Comparison of ENCODE assay signal across 14 mouse cellular contexts in the genomic region with DNA sequence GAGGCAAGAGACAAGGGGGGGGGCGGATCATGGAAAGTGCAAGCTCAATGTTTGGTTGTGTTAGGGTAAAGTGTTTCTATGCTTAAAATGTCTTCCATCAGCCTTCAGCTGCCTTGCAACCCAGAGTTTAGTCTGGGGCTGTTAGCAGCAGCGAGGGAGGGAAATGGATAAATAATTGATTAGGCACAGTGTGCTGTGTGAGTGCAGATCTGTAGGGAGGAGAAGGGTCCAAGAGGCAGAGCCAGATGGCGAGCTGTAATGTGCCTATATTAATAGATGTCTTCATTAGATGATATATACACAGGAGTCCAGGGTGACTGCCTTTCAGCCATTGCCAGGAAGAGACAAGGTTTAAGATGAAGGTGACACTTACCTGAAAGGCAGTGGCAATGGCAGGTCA.
A peak's percentile ranks its signal among the peaks of the same experiment; 100 is the strongest.
DNase-seq lines count a peak whose midpoint lies in the region; ATAC-seq and TF ChIP-seq lines count a peak whose summit lies in the region.
"Had no signal": no experiment of that assay in that cellular context is flagged by ENCODE, and none has a peak within 500 bp of the region (broad histone marks: within the 10 kb centered on the region; RNA-seq: fewer than 3 reads in every experiment).

No protein-coding gene starts in this region.

- WGBS in hindbrain, embryonic 16.5 days: 46% methylated on average over 3 of the region's 3 CpGs
- WGBS in midbrain, embryonic 14.5 days: 33% methylated on average over 3 of the region's 3 CpGs
- WGBS in lung, postnatal 0 days: 42% methylated on average over 3 of the region's 3 CpGs
- 78% methylated on average over 3 of the region's 3 CpGs for WGBS in kidney, embryonic 16.5 days

- H3K9ac ChIP-seq in hindbrain, embryonic 16.5 days (ENCODE audit: low read depth, low read length): no peak overlapping the region
- H3K9ac ChIP-seq in midbrain, embryonic 14.5 days (replicated peaks; ENCODE audit: low read length): no peak overlapping the region
- H3K9ac ChIP-seq in lung, postnatal 0 days (replicated peaks; ENCODE audit: low read depth): no peak overlapping the region
- H3K9ac ChIP-seq in kidney, embryonic 16.5 days (replicated peaks; ENCODE audit: low read length): no peak overlapping the region
- H3K9ac ChIP-seq: heart, embryonic 13.5 days had no signal

- H3K36me3 ChIP-seq in hindbrain, embryonic 16.5 days (ENCODE audit: control insufficient read depth, insufficient read depth, low read length): no peaks in the 10 kb centered on the region
- no peaks in the 10 kb centered on the region for H3K36me3 ChIP-seq in midbrain, embryonic 14.5 days (ENCODE audit: control insufficient read depth, insufficient read depth, low read length)
- H3K36me3 ChIP-seq in lung, postnatal 0 days (ENCODE audit: insufficient read depth, low read length): no peaks in the 10 kb centered on the region
- H3K36me3 ChIP-seq in kidney, embryonic 16.5 days (ENCODE audit: insufficient read depth, low read length): no peaks in the 10 kb centered on the region
- H3K36me3 ChIP-seq: forebrain, embryonic 10.5 days; heart, embryonic 13.5 days had no signal

- no peak overlapping the region for H3K27ac ChIP-seq in hindbrain, embryonic 16.5 days (ENCODE audit: low read depth, low read length)
- H3K27ac ChIP-seq in midbrain, embryonic 14.5 days (replicated peaks; ENCODE audit: low read depth, low read length): no peak overlapping the region
- H3K27ac ChIP-seq in lung, postnatal 0 days (ENCODE audit: low read length): no peak overlapping the region
- no peak overlapping the region for H3K27ac ChIP-seq in kidney, embryonic 16.5 days (ENCODE audit: low read length)
- H3K27ac ChIP-seq: forebrain, embryonic 10.5 days; heart, embryonic 13.5 days had no signal

- no peak overlapping the region for H3K4me2 ChIP-seq in hindbrain, embryonic 16.5 days (ENCODE audit: low read length)
- H3K4me2 ChIP-seq in midbrain, embryonic 14.5 days (ENCODE audit: low read length): no peak overlapping the region
- H3K4me2 ChIP-seq in lung, postnatal 0 days (replicated peaks; ENCODE audit: low read depth, low read length): no peak overlapping the region
- H3K4me2 ChIP-seq in kidney, embryonic 16.5 days (replicated peaks; ENCODE audit: low read depth, low read length): no peak overlapping the region
- H3K4me2 ChIP-seq: heart, embryonic 13.5 days had no signal

- H3K27me3 ChIP-seq in hindbrain, embryonic 16.5 days (replicated peaks; ENCODE audit: control insufficient read depth, insufficient read depth, low read length): no peaks in the 10 kb centered on the region
- no peaks in the 10 kb centered on the region for H3K27me3 ChIP-seq in midbrain, embryonic 14.5 days (ENCODE audit: control insufficient read depth, insufficient read depth, low read length)
- H3K27me3 ChIP-seq in lung, postnatal 0 days (replicated peaks; ENCODE audit: insufficient read depth, low read length): no peaks in the 10 kb centered on the region
- no peaks in the 10 kb centered on the region for H3K27me3 ChIP-seq in kidney, embryonic 16.5 days (ENCODE audit: insufficient read depth, low read length)
- H3K27me3 ChIP-seq: CH12.LX; heart, embryonic 13.5 days had no signal

- no peak for TF ChIP-seq CTCF in lung, postnatal 0 days (IDR thresholded peaks at IDR 0.05)

- no peak overlapping the region for H3K4me3 ChIP-seq in hindbrain, embryonic 16.5 days (ENCODE audit: low read length)
- no peak overlapping the region for H3K4me3 ChIP-seq in midbrain, embryonic 14.5 days (replicated peaks; ENCODE audit: low read depth, low read length)
- H3K4me3 ChIP-seq in lung, postnatal 0 days (ENCODE audit: low read depth, low read length): no peak overlapping the region
- H3K4me3 ChIP-seq in kidney, embryonic 16.5 days (ENCODE audit: low read length): no peak overlapping the region
- H3K4me3 ChIP-seq: forebrain, embryonic 10.5 days; heart, embryonic 13.5 days had no signal

- no peaks in the 10 kb centered on the region for H3K9me3 ChIP-seq in hindbrain, embryonic 16.5 days (ENCODE audit: control insufficient read depth, low read length)
- H3K9me3 ChIP-seq in midbrain, embryonic 14.5 days (ENCODE audit: control insufficient read depth, low read length): no peaks in the 10 kb centered on the region
- no peaks in the 10 kb centered on the region for H3K9me3 ChIP-seq in lung, postnatal 0 days (ENCODE audit: low read length)
- H3K9me3 ChIP-seq in kidney, embryonic 16.5 days (ENCODE audit: low read length): no peaks in the 10 kb centered on the region
- H3K9me3 ChIP-seq: forebrain, embryonic 10.5 days; heart, embryonic 13.5 days had no signal

- ATAC-seq in hindbrain, embryonic 16.5 days: peak; percentile 82
- ATAC-seq in midbrain, embryonic 14.5 days (ENCODE audit: low FRiP score, low TSS enrichment): peak; percentile 91
- no peak for ATAC-seq in lung, postnatal 0 days
- no peak for ATAC-seq in kidney, embryonic 16.5 days (ENCODE audit: low FRiP score, low TSS enrichment)

- DNase-seq in embryo, embryonic 10 days (ENCODE audit: low spot score): peak; percentile 18
- DNase-seq in embryo, embryonic 9.5 days (ENCODE audit: extremely low spot score): no peak
- DNase-seq in embryo, embryonic 11 days: peak; percentile 21
- peak; percentile 73 for DNase-seq in midbrain, embryonic 14.5 days
- DNase-seq in lung, postnatal 0 days (ENCODE audit: low spot score): no peak
- no peak for DNase-seq in adrenal gland, adult 18-20 months (ENCODE audit: low spot score in 2 of 2)
- DNase-seq: cerebellum, adult 18-20 months; gastrocnemius, postnatal 10 days; thymus, postnatal 4 days had no signal

- peaks cover 3% of the 10 kb centered on the region for H3K4me1 ChIP-seq in hindbrain, embryonic 16.5 days (ENCODE audit: control insufficient read depth, insufficient read depth, low read depth, low read length)
- H3K4me1 ChIP-seq in midbrain, embryonic 14.5 days (ENCODE audit: control insufficient read depth, insufficient read depth, low read length): peaks cover 22% of the 10 kb centered on the region; the same call in 1 of the 2 replicates
- H3K4me1 ChIP-seq in lung, postnatal 0 days (ENCODE audit: insufficient read depth, low read depth, low read length): no peaks in the 10 kb centered on the region
- no peaks in the 10 kb centered on the region for H3K4me1 ChIP-seq in kidney, embryonic 16.5 days (ENCODE audit: insufficient read depth, low read length)
- H3K4me1 ChIP-seq: forebrain, embryonic 10.5 days had no signal

- no peak for TF ChIP-seq EP300 in lung, postnatal 0 days (IDR thresholded peaks at IDR 0.05)

Comparison
In these comparisons a context has a peak if more than half of its experiments do, and no peak if none do; other contexts are left out.
1. DNase-seq: peak in embryo, embryonic 10 days (single experiment), embryo, embryonic 11 days (single experiment) and midbrain, embryonic 14.5 days (single experiment); none in embryo, embryonic 9.5 days (single experiment), lung, postnatal 0 days (single experiment) and adrenal gland, adult 18-20 months (0 of 2).
2. ATAC-seq: peak in hindbrain, embryonic 16.5 days (single experiment) and midbrain, embryonic 14.5 days (single experiment); none in lung, postnatal 0 days (single experiment) and kidney, embryonic 16.5 days (single experiment).